Mouse (Mus musculus) kidney, adult 2 months (tissue): ENCODE data around the gene Jmjd6. TPM values are rescaled to one million over a fixed set of nuclear protein-coding genes. Genes with fewer than 3 reads are reported as not detected.

Experiments used
- DNase-seq: peaks from one replicate; pipeline ENCODE4 v3.0.0; 2021
- H3K27ac ChIP-seq: fragments of 200-500 bp; 2 replicates; pipeline ENCODE4 v1.5.1; 2012; ENCODE audit warnings: low read depth, low read length, control low read depth, inconsistent platforms; ENCODE audit not compliant: insufficient read depth
- H3K27me3 ChIP-seq: fragments of 200-500 bp; replicated peaks from 2 replicates; pipeline ENCODE4 v1.6.1; 2012; ENCODE audit warnings: mild to moderate bottlenecking, moderate library complexity, low read length, inconsistent platforms; ENCODE audit not compliant: control insufficient read depth, insufficient read depth
- H3K36me3 ChIP-seq: fragments of 200-500 bp; 2 replicates; pipeline ENCODE4 v1.6.1; 2012; ENCODE audit warnings: mild to moderate bottlenecking, moderate library complexity, low read length, inconsistent platforms; ENCODE audit not compliant: control insufficient read depth, insufficient read depth
- H3K4me1 ChIP-seq: fragments of 200-500 bp; 2 replicates; pipeline ENCODE4 v1.6.1; 2011; ENCODE audit warnings: low read length; ENCODE audit not compliant: control insufficient read depth, insufficient read depth
- H3K4me3 ChIP-seq: fragments of 200-500 bp; 2 replicates; pipeline ENCODE4 v1.5.1; 2011; ENCODE audit warnings: mild to moderate bottlenecking, low read depth, low read length, control low read depth; ENCODE audit not compliant: insufficient read depth
- CTCF ChIP-seq: fragments of 200-500 bp; conservative IDR thresholded peaks from 2 replicates; pipeline ENCODE4 v1.5.1; 2011; ENCODE audit warnings: low read depth, mild to moderate bottlenecking, control low read depth, low read length, moderate library complexity, mixed read lengths; ENCODE audit not compliant: insufficient read depth, insufficient read length
- POLR2A ChIP-seq: fragments of 200-500 bp; IDR thresholded peaks from one replicate; pipeline ENCODE4 v1.6.1; 2011; ENCODE audit warnings: low read depth, low read length, control low read depth
- WGBS: fragments of 180-500 bp; shearing (Covaris S2); methylation state at CpG from one replicate; pipeline ENCODE4 v1.1.7; 2018; 5-methylcytosine and 5-hydroxymethylcytosine counted together
- polyA plus RNA-seq: library from polyadenylated mRNA; depleted of rRNA; stranded (reverse); fragments of >200 nt; gene quantifications from 2 replicates; pipeline ENCODE4 v1.2.3, GENCODE M21; 2012

Jmjd6 gene
- polyA plus RNA-seq, 1 experiment = 19.6 TPM

GRCm38 (mm10) chr11:116864444-116864843, 21.2 kb upstream of the Jmjd6 start:
- H3K4me3 ChIP-seq = no peak overlapping the region
- DNase-seq = peak; percentile 52
- H3K4me1 ChIP-seq = peaks cover 4% of the 10 kb centered on the region; the same call in 1 of the 2 replicates
- 60% methylated on average over 10 of the region's 10 CpGs for WGBS
- peaks cover 3% of the 10 kb centered on the region for H3K36me3 ChIP-seq
- H3K27ac ChIP-seq = no peak overlapping the region
- TF ChIP-seq CTCF = no peak
- TF ChIP-seq POLR2A = no peak
- H3K27me3 ChIP-seq = no peaks in the 10 kb centered on the region

GRCm38 (mm10) chr11:116857183-116857850, 14.1 kb upstream of the Jmjd6 start:
- Histone ChIP-seq H3K36me3 (peaks cover 3% of the 10 kb centered on the region), H3K27ac (no peak overlapping the region), H3K27me3 (no peaks in the 10 kb centered on the region), H3K4me1 (no peaks in the 10 kb centered on the region), H3K4me3 (no peak overlapping the region)
- no peak for DNase-seq
- TF ChIP-seq CTCF (no peak), POLR2A (no peak)
- WGBS = 76% methylated on average over 12 of the region's 12 CpGs

DNA sequence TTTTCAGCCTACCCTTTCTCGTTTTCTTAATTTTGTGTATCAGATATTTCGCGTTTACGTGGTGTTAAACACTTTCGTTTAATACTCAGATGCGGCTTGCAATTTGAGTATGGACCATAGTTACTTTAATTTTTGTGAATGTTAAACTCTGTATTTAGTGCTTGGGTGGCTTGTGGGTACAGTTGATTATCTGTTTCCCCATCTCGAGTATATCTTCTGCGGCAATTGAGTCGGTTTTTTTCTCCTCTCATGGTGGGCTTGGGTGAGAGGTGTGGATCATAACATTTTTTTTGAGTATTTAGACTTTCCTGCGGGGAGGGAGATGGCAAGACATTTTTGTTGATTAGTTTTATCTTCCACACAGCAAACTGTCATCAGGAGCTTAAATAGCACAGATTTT, 11.0 kb upstream of the Jmjd6 start:
- no peak for DNase-seq
- Histone ChIP-seq H3K27me3 (no peaks in the 10 kb centered on the region), H3K27ac (peak overlapping the region; percentile 61; the same call in 1 of the 2 replicates), H3K36me3 (peaks cover 17% of the 10 kb centered on the region), H3K4me1 (0 out of 2 replicates have a peak, but pooled peaks cover 3% of the 10 kb centered on the region), H3K4me3 (peak overlapping the region; percentile 84)
- TF ChIP-seq POLR2A (no peak), CTCF (no peak)
- 12% methylated on average over 10 of the region's 10 CpGs for WGBS

DNA sequence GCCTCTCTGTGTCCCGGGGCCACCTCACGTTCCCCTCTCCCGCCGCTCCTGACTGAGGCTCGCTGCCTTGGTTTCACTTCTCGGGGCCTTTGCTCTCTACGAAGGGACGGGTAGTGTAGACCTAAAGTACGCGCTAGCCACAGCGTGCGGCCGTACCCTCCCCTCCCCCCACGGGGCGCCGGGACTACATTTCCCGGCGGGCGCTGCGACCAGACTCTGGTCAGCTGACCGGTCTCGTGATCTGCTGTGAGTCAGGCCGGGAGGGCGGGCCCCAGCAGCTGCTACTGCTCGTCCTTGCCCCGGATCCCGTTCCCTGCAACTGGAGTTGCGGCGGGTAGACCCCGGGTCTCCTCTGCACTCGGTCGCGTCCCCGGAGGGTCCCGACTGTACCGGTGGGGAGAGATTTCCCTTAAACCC, 10.3 kb upstream of the Jmjd6 start:
- under 1% methylated on average over 36 of the region's 36 CpGs for WGBS
- H3K4me3 ChIP-seq = peak overlapping the region; percentile 84
- H3K27ac ChIP-seq = peak overlapping the region; percentile 81
- no peaks in the 10 kb centered on the region for H3K27me3 ChIP-seq
- 0 out of 2 replicates have a peak, but pooled peaks cover 3% of the 10 kb centered on the region for H3K4me1 ChIP-seq
- TF ChIP-seq POLR2A (peak; percentile 62), CTCF (no peak)
- peaks cover 21% of the 10 kb centered on the region for H3K36me3 ChIP-seq
- DNase-seq = peak; percentile 99

GRCm38 (mm10) chr11:116852891-116853511, 9.8 kb upstream of the Jmjd6 start, which contains the start of gene Srsf2:
Gene Srsf2, minus strand, starts transcription at chr11:116853094.
- DNase-seq = peak; percentile 97
- Histone ChIP-seq H3K4me3 (peak within 1 kb of the TSS; percentile 92), H3K36me3 (peaks cover 22% of the 10 kb centered on the region), H3K27me3 (no peaks in the 10 kb centered on the region), H3K27ac (peak within 1 kb of the TSS; percentile 98), H3K4me1 (0 out of 2 replicates have a peak, but pooled peaks cover 3% of the 10 kb centered on the region)
- WGBS = under 1% methylated on average over 73 of the region's 74 CpGs
- TF ChIP-seq POLR2A = peak; percentile 98
- no peak for TF ChIP-seq CTCF

DNA sequence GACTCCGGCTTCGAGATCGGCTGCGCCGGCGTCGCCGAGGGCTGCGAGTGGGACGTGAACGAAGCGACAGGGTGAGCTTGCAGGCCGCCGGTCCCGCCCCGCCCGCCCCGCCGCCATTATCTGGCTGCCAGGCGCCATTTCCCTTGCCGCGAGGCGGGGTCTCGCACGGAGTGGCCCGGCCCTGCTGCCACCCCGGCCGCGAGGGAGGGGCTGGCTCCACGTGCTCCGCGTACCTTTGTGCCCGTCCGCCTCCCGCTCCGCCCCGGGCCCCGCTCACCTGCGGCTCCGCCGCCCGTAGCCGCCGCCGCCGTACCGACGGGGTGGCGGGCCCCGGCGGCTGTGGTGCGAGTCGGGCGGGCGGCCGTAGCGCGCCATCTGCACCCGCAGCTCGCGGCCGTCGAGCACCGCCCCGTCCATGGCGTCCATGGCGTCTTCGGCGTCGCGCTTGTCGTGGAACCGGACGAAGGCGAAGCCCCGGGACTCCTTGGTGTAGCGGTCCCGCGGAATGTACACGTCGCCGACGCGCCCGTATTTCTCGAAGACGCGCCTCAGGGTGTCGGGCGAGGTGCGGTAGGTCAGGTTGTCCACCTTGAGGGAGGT, 9.1 kb upstream of the Jmjd6 start, which contains the start of gene Mfsd11:
Mfsd11 (plus strand) TSS at position 150 of the 600 bp plus-strand sequence.
- WGBS = 1% methylated on average over 85 of the region's 91 CpGs
- H3K4me3 ChIP-seq = peak within 1 kb of the TSS; percentile 92
- H3K36me3 ChIP-seq = peaks cover 22% of the 10 kb centered on the region
- no peaks in the 10 kb centered on the region for H3K27me3 ChIP-seq
- peak; percentile 88 for DNase-seq
- 0 out of 2 replicates have a peak, but pooled peaks cover 3% of the 10 kb centered on the region for H3K4me1 ChIP-seq
- no peak for TF ChIP-seq POLR2A
- TF ChIP-seq CTCF = no peak
- peak within 1 kb of the TSS; percentile 98 for H3K27ac ChIP-seq
